Mouse (Mus musculus): Measurements from ENCODE around the gene Chrng.

GRCm38 (mm10) chr1:87172316-87172715 lies 32.1 kb upstream of the Chrng start:
- TF ChIP-seq GATA1 (IDR thresholded peaks at IDR 0.05; ENCODE audit: borderline replicate concordance, low read length) (no peak), FLI1 (IDR thresholded peaks at IDR 0.05; ENCODE audit: low read length) (no peak)

Data from megakaryocyte, embryonic 14.5 days (primary cell).